In genomic region chr10:62521763-62522162, GRCm38 (mm10) we compare ENCODE assay signal across 25 mouse cellular contexts. TPM values are rescaled to one million over a fixed set of nuclear protein-coding genes. Genes with fewer than 3 reads are reported as not detected.
DNase-seq lines count a peak whose midpoint lies in the region; ATAC-seq and TF ChIP-seq lines count a peak whose summit lies in the region.
"Had no signal": no experiment of that assay in that cellular context is flagged by ENCODE, and none has a peak within 500 bp of the region (broad histone marks: within the 10 kb centered on the region; RNA-seq: fewer than 3 reads in every experiment).

No protein-coding gene starts in this region.

- peak; percentile 40; the same call in 1 of the 2 replicates for ATAC-seq in stomach, embryonic 15.5 days (ENCODE audit: insufficient read depth, low FRiP score, low read depth)
- no peak for ATAC-seq in stomach, postnatal 0 days (ENCODE audit: low FRiP score, low TSS enrichment)
- peak; percentile 91 for ATAC-seq in intestine, postnatal 0 days
- ATAC-seq in liver, embryonic 15.5 days (ENCODE audit: insufficient read depth) = peak; percentile 64; the same call in 1 of the 2 replicates
- ATAC-seq in heart, embryonic 12.5 days (ENCODE audit: insufficient number of reproducible peaks, low FRiP score) = no peak
- ATAC-seq: CD4-positive, CD25-positive, alpha-beta regulatory T cell, adult 4 months; forebrain, embryonic 15.5 days; hindbrain, embryonic 16.5 days; Patski had no signal

- no peak overlapping the region for H3K27ac ChIP-seq in stomach, embryonic 15.5 days
- no peak overlapping the region for H3K27ac ChIP-seq in stomach, postnatal 0 days (replicated peaks)
- peak overlapping the region; percentile 57 for H3K27ac ChIP-seq in intestine, postnatal 0 days (ENCODE audit: low read depth, low read length)
- H3K27ac ChIP-seq in liver, embryonic 15.5 days (replicated peaks) = peak overlapping the region; percentile 66
- no peak overlapping the region for H3K27ac ChIP-seq in heart, embryonic 12.5 days (ENCODE audit: poor library complexity, severe bottlenecking)
- H3K27ac ChIP-seq: embryonic facial prominence, embryonic 12.5 days; forebrain, embryonic 15.5 days; hindbrain, embryonic 10.5 days; limb, embryonic 12.5 days; midbrain, embryonic 10.5 days had no signal

- no peaks in the 10 kb centered on the region for H3K4me1 ChIP-seq in stomach, embryonic 15.5 days
- H3K4me1 ChIP-seq in stomach, postnatal 0 days (replicated peaks; ENCODE audit: control insufficient read depth, insufficient read depth) = no peaks in the 10 kb centered on the region
- no peaks in the 10 kb centered on the region for H3K4me1 ChIP-seq in intestine, postnatal 0 days (replicated peaks; ENCODE audit: control insufficient read depth, insufficient read depth, low read length)
- H3K4me1 ChIP-seq in liver, embryonic 15.5 days (replicated peaks) = peaks cover 35% of the 10 kb centered on the region
- H3K4me1 ChIP-seq in heart, embryonic 12.5 days (replicated peaks) = no peaks in the 10 kb centered on the region; the same call in 1 of the 2 replicates
- H3K4me1 ChIP-seq: embryonic facial prominence, embryonic 12.5 days; forebrain, embryonic 15.5 days; hindbrain, embryonic 10.5 days; limb, embryonic 12.5 days; midbrain, embryonic 10.5 days had no signal

- no peak for DNase-seq in stomach, postnatal 0 days (ENCODE audit: low spot score)
- peak; percentile 87 for DNase-seq in yolk sac, embryonic 10.5 days (ENCODE audit: low spot score)
- DNase-seq in gastrocnemius, adult 18-20 months (ENCODE audit: low spot score) = no peak
- no peak for DNase-seq in cerebellum, postnatal 4 days (ENCODE audit: low spot score in 2 of 2)
- DNase-seq: adrenal gland, postnatal 36 days; cerebellum, adult 11 months; cerebellum, postnatal 10 days; gastrocnemius, postnatal 36 days; kidney, adult 18-20 months; kidney, postnatal 10 days; lung, adult 2 months; thymus, adult 18-20 months; thymus, postnatal 4 days had no signal

- TF ChIP-seq CTCF in stomach, postnatal 0 days (IDR thresholded peaks at IDR 0.05; ENCODE audit: low read depth) = no peak
- no peak for TF ChIP-seq CTCF in intestine, postnatal 0 days (IDR thresholded peaks at IDR 0.05; ENCODE audit: low read depth)

- H3K36me3 ChIP-seq in stomach, embryonic 15.5 days = no peaks in the 10 kb centered on the region
- H3K36me3 ChIP-seq in stomach, postnatal 0 days (ENCODE audit: control insufficient read depth, insufficient read depth, low read length) = no peaks in the 10 kb centered on the region
- H3K36me3 ChIP-seq in intestine, postnatal 0 days (ENCODE audit: control insufficient read depth, insufficient read depth) = no peaks in the 10 kb centered on the region
- no peaks in the 10 kb centered on the region for H3K36me3 ChIP-seq in liver, embryonic 15.5 days (replicated peaks)
- no peaks in the 10 kb centered on the region for H3K36me3 ChIP-seq in heart, embryonic 12.5 days
- H3K36me3 ChIP-seq: embryonic facial prominence, embryonic 12.5 days; forebrain, embryonic 15.5 days; hindbrain, embryonic 10.5 days; limb, embryonic 12.5 days; midbrain, embryonic 10.5 days had no signal

- WGBS in stomach, embryonic 15.5 days = 55% methylated on average over 4 of the region's 4 CpGs
- 56% methylated on average over 4 of the region's 4 CpGs for WGBS in stomach, postnatal 0 days
- whole genome bisulfite sequencing in intestine, postnatal 0 days = 32% methylated on average over 4 of the region's 4 CpGs
- WGBS in liver, embryonic 15.5 days (ENCODE audit: insufficient replicate concordance) = 20% methylated on average over 4 of the region's 4 CpGs
- 32% methylated on average over 4 of the region's 4 CpGs for WGBS in heart, embryonic 12.5 days

- TF ChIP-seq EP300 in stomach, postnatal 0 days (optimal IDR thresholded peaks at IDR 0.05) = no peak

- no peaks in the 10 kb centered on the region for H3K27me3 ChIP-seq in stomach, embryonic 15.5 days (replicated peaks)
- H3K27me3 ChIP-seq in stomach, postnatal 0 days (ENCODE audit: control insufficient read depth, insufficient read depth, low read length) = no peaks in the 10 kb centered on the region
- H3K27me3 ChIP-seq in intestine, postnatal 0 days (replicated peaks; ENCODE audit: control insufficient read depth, insufficient read depth, low read length) = no peaks in the 10 kb centered on the region
- no peaks in the 10 kb centered on the region for H3K27me3 ChIP-seq in liver, embryonic 15.5 days
- H3K27me3 ChIP-seq in heart, embryonic 12.5 days (replicated peaks) = no peaks in the 10 kb centered on the region
- H3K27me3 ChIP-seq: embryonic facial prominence, embryonic 12.5 days; forebrain, embryonic 15.5 days; limb, embryonic 12.5 days had no signal

- H3K9me3 ChIP-seq in stomach, embryonic 15.5 days = no peaks in the 10 kb centered on the region
- no peaks in the 10 kb centered on the region for H3K9me3 ChIP-seq in stomach, postnatal 0 days (ENCODE audit: control insufficient read depth, low read length)
- no peaks in the 10 kb centered on the region for H3K9me3 ChIP-seq in intestine, postnatal 0 days (ENCODE audit: control insufficient read depth)
- H3K9me3 ChIP-seq in liver, embryonic 15.5 days (replicated peaks) = no peaks in the 10 kb centered on the region
- H3K9me3 ChIP-seq in heart, embryonic 12.5 days (replicated peaks) = no peaks in the 10 kb centered on the region
- H3K9me3 ChIP-seq: embryonic facial prominence, embryonic 12.5 days; forebrain, embryonic 15.5 days; hindbrain, embryonic 10.5 days; limb, embryonic 12.5 days; midbrain, embryonic 10.5 days had no signal

- no peak overlapping the region for H3K4me2 ChIP-seq in stomach, embryonic 15.5 days
- H3K4me2 ChIP-seq in stomach, postnatal 0 days (replicated peaks; ENCODE audit: low read depth) = no peak overlapping the region
- no peak overlapping the region for H3K4me2 ChIP-seq in intestine, postnatal 0 days (replicated peaks; ENCODE audit: low read depth)
- H3K4me2 ChIP-seq in liver, embryonic 15.5 days = peak overlapping the region; percentile 36
- H3K4me2 ChIP-seq in heart, embryonic 12.5 days = no peak overlapping the region
- H3K4me2 ChIP-seq: embryonic facial prominence, embryonic 12.5 days; forebrain, embryonic 15.5 days; limb, embryonic 12.5 days had no signal

- no peak overlapping the region for H3K4me3 ChIP-seq in stomach, embryonic 15.5 days (replicated peaks)
- H3K4me3 ChIP-seq in stomach, postnatal 0 days (ENCODE audit: low read depth, low read length) = no peak overlapping the region
- no peak overlapping the region for H3K4me3 ChIP-seq in intestine, postnatal 0 days (ENCODE audit: low read depth, low read length)
- no peak overlapping the region for H3K4me3 ChIP-seq in liver, embryonic 15.5 days (replicated peaks)
- no peak overlapping the region for H3K4me3 ChIP-seq in heart, embryonic 12.5 days
- H3K4me3 ChIP-seq: embryonic facial prominence, embryonic 12.5 days; forebrain, embryonic 15.5 days; hindbrain, embryonic 10.5 days; limb, embryonic 12.5 days; midbrain, embryonic 10.5 days had no signal

- H3K9ac ChIP-seq in stomach, embryonic 15.5 days = no peak overlapping the region
- no peak overlapping the region for H3K9ac ChIP-seq in stomach, postnatal 0 days (ENCODE audit: low read length)
- H3K9ac ChIP-seq in intestine, postnatal 0 days (ENCODE audit: low read depth, low read length) = no peak overlapping the region
- H3K9ac ChIP-seq in liver, embryonic 15.5 days = no peak overlapping the region
- H3K9ac ChIP-seq in heart, embryonic 12.5 days = no peak overlapping the region
- H3K9ac ChIP-seq: embryonic facial prominence, embryonic 12.5 days; forebrain, embryonic 15.5 days; limb, embryonic 12.5 days had no signal

RNA-seq across cellular contexts. Expression of gene Srgn, which starts 5.5 kb away (rescaled TPM):
- 20.8 and 25.2 TPM in 2 replicates for polyA plus RNA-seq in stomach, embryonic 15.5 days (2015; fragmentation: Nextera tagmentation; extraction: Ambion mirVana)
- polyA plus RNA-seq in stomach, postnatal 0 days (2015; fragmentation: Nextera tagmentation; extraction: Ambion mirVana) = 12.5 and 14.2 TPM in 2 replicates
- polyA plus RNA-seq in intestine, postnatal 0 days (2015; fragmentation: Nextera tagmentation; extraction: Ambion mirVana) = 18.9 and 21.6 TPM in 2 replicates
- 57.9 and 79.6 TPM in 2 replicates for polyA plus RNA-seq in liver, embryonic 15.5 days (2015; fragmentation: Nextera tagmentation; extraction: Ambion mirVana)
- total RNA-seq in gastrocnemius, adult 18-20 months (2021) = 10 to 100 TPM; 10.5 to 15.0 TPM
- 6.0 and 8.5 TPM in 2 replicates for polyA plus RNA-seq in heart, embryonic 12.5 days (2016; fragmentation: Nextera tagmentation; extraction: Ambion mirVana)
- polyA plus RNA-seq: Patski had no signal

RNA-seq across cellular contexts. Expression of gene Vps26a, which starts 35.2 kb away (rescaled TPM):
- 73.5 and 82.6 TPM in 2 replicates for polyA plus RNA-seq in stomach, embryonic 15.5 days (2015; fragmentation: Nextera tagmentation; extraction: Ambion mirVana)
- polyA plus RNA-seq in stomach, postnatal 0 days (2015; fragmentation: Nextera tagmentation; extraction: Ambion mirVana) = 59.6 and 60.4 TPM in 2 replicates
- polyA plus RNA-seq in intestine, postnatal 0 days (2015; fragmentation: Nextera tagmentation; extraction: Ambion mirVana) = 102 and 116 TPM in 2 replicates
- 39.5 and 42.9 TPM in 2 replicates for polyA plus RNA-seq in liver, embryonic 15.5 days (2015; fragmentation: Nextera tagmentation; extraction: Ambion mirVana)
- total RNA-seq in gastrocnemius, adult 18-20 months (2021) = 10 to 100 TPM; 27.5 to 30.4 TPM
- 77.7 and 81.4 TPM in 2 replicates for polyA plus RNA-seq in heart, embryonic 12.5 days (2016; fragmentation: Nextera tagmentation; extraction: Ambion mirVana)

RNA-seq across cellular contexts. Expression of gene Kif1bp, which starts 56.5 kb away (rescaled TPM):
- polyA plus RNA-seq in stomach, embryonic 15.5 days (2015; fragmentation: Nextera tagmentation; extraction: Ambion mirVana) = 31.4 and 33.8 TPM in 2 replicates
- 16.4 and 16.8 TPM in 2 replicates for polyA plus RNA-seq in stomach, postnatal 0 days (2015; fragmentation: Nextera tagmentation; extraction: Ambion mirVana)
- polyA plus RNA-seq in intestine, postnatal 0 days (2015; fragmentation: Nextera tagmentation; extraction: Ambion mirVana) = 21.7 and 23.2 TPM in 2 replicates
- 11.1 and 11.3 TPM in 2 replicates for polyA plus RNA-seq in liver, embryonic 15.5 days (2015; fragmentation: Nextera tagmentation; extraction: Ambion mirVana)
- total RNA-seq in gastrocnemius, adult 18-20 months (2021) = 10 to 100 TPM; 29.0 to 30.4 TPM
- polyA plus RNA-seq in heart, embryonic 12.5 days (2016; fragmentation: Nextera tagmentation; extraction: Ambion mirVana) = 34.4 and 38.7 TPM in 2 replicates

Comparison
In these comparisons a context has a peak if more than half of its experiments do, and no peak if none do; other contexts are left out.
1. ATAC-seq: peak in stomach, embryonic 15.5 days (single experiment), intestine, postnatal 0 days (single experiment) and liver, embryonic 15.5 days (single experiment); none in stomach, postnatal 0 days (single experiment) and heart, embryonic 12.5 days (single experiment).
2. H3K27ac ChIP-seq: peak in intestine, postnatal 0 days (single experiment) and liver, embryonic 15.5 days (single experiment); none in stomach, embryonic 15.5 days (single experiment), stomach, postnatal 0 days (single experiment) and heart, embryonic 12.5 days (single experiment).